Mouse (Mus musculus): ENCODE data around the gene Gm21994. TPM values are rescaled to one million over a fixed set of nuclear protein-coding genes. Genes with fewer than 3 reads are reported as not detected.
A peak's percentile ranks its signal among the peaks of the same experiment; 100 is the strongest.
"Not testable (repeated sequence)": the region's sequence is repeated elsewhere in the genome, so short reads cannot be mapped to it uniquely, and the experiment has no call there.

Gm21994 gene
- polyA plus RNA-seq (2015; fragmentation: Nextera tagmentation; extraction: Ambion mirVana): 5.4 and 5.9 TPM in 2 replicates

- not testable (repeated sequence) for H3K4me2 ChIP-seq; H3K4me1 ChIP-seq; H3K27ac ChIP-seq; H3K9me3 ChIP-seq; H3K27me3 ChIP-seq; H3K4me3 ChIP-seq; H3K9ac ChIP-seq; H3K36me3 ChIP-seq; ATAC-seq (ENCODE audit: borderline replicate concordance, extremely low read depth, low FRiP score, low TSS enrichment)
- 42% methylated on average over 2 of the region's 2 CpGs for WGBS
Observed at GRCm38 (mm10) chr2:150255491-150255890, at the start of gene Gm21994. Gm21994 (minus strand) TSS chr2:150255591.

- WGBS: 30% methylated on average over 1 of the region's 1 CpGs
- Histone ChIP-seq H3K4me3 (no peak overlapping the region), H3K9ac (no peak overlapping the region), H3K27ac (no peak overlapping the region), H3K27me3 (no peaks in the 10 kb centered on the region), H3K36me3 (no peaks in the 10 kb centered on the region), H3K4me1 (no peaks in the 10 kb centered on the region), H3K9me3 (no peaks in the 10 kb centered on the region), H3K4me2 (no peak overlapping the region)
- no peak for ATAC-seq (ENCODE audit: borderline replicate concordance, extremely low read depth, low FRiP score, low TSS enrichment)
Observed at GRCm38 (mm10) chr2:150299096-150299495, 43.7 kb upstream of the Gm21994 start.

- ATAC-seq (ENCODE audit: borderline replicate concordance, extremely low read depth, low FRiP score, low TSS enrichment): no peak
- no peaks in the 10 kb centered on the region for H3K36me3 ChIP-seq
- H3K4me3 ChIP-seq: no peak overlapping the region
- no peak overlapping the region for H3K9ac ChIP-seq
- H3K4me2 ChIP-seq: no peak overlapping the region
- H3K27ac ChIP-seq: no peak overlapping the region
- no peaks in the 10 kb centered on the region for H3K4me1 ChIP-seq
- WGBS: 67% methylated on average over 6 of the region's 6 CpGs
- H3K9me3 ChIP-seq: no peaks in the 10 kb centered on the region
- no peaks in the 10 kb centered on the region for H3K27me3 ChIP-seq
Observed at GRCm38 (mm10) chr2:150293669-150294068, 38.3 kb upstream of the Gm21994 start.

GRCm38 (mm10) chr2:150257291-150257690 is 1.9 kb upstream of the Gm21994 start, which contains the start of gene Gm14124:
Gm14124 (plus strand) TSS chr2:150257517.
- not testable (repeated sequence) for ATAC-seq (ENCODE audit: borderline replicate concordance, extremely low read depth, low FRiP score, low TSS enrichment); H3K4me2 ChIP-seq

GRCm38 (mm10) chr2:150256861-150257260 is 1.5 kb upstream of the Gm21994 start:
- H3K36me3 ChIP-seq; ATAC-seq (ENCODE audit: borderline replicate concordance, extremely low read depth, low FRiP score, low TSS enrichment); H3K27me3 ChIP-seq; H3K4me2 ChIP-seq; H3K4me1 ChIP-seq; H3K27ac ChIP-seq; H3K4me3 ChIP-seq; H3K9ac ChIP-seq; H3K9me3 ChIP-seq: not testable (repeated sequence)
- WGBS: 70% methylated on average over 2 of the region's 2 CpGs

More at GRCm38 (mm10) chr2:150257291-150257690, 1.9 kb upstream of the Gm21994 start, which contains the start of gene Gm14124:
- not testable (repeated sequence) for H3K27ac ChIP-seq, H3K36me3 ChIP-seq, H3K9ac ChIP-seq, H3K9me3 ChIP-seq, H3K4me3 ChIP-seq, H3K4me1 ChIP-seq, H3K27me3 ChIP-seq
- 68% methylated on average over 4 of the region's 4 CpGs for WGBS

GRCm38 (mm10) chr2:150243211-150243610 is 12.2 kb downstream of the Gm21994 start:
- no peaks in the 10 kb centered on the region for H3K4me1 ChIP-seq
- H3K9ac ChIP-seq: no peak overlapping the region
- H3K27me3 ChIP-seq: no peaks in the 10 kb centered on the region
- no peak overlapping the region for H3K4me2 ChIP-seq
- H3K9me3 ChIP-seq: 0 out of 2 replicates have a peak, but pooled peaks cover 4% of the 10 kb centered on the region
- WGBS: 83% methylated on average over 2 of the region's 2 CpGs
- H3K27ac ChIP-seq: no peak overlapping the region
- ATAC-seq (ENCODE audit: borderline replicate concordance, extremely low read depth, low FRiP score, low TSS enrichment): no peak
- peaks cover 13% of the 10 kb centered on the region for H3K36me3 ChIP-seq
- no peak overlapping the region for H3K4me3 ChIP-seq

- not testable (repeated sequence) for H3K4me1 ChIP-seq; H3K9ac ChIP-seq; H3K4me3 ChIP-seq; H3K36me3 ChIP-seq; H3K9me3 ChIP-seq; H3K27me3 ChIP-seq; H3K4me2 ChIP-seq; ATAC-seq (ENCODE audit: borderline replicate concordance, extremely low read depth, low FRiP score, low TSS enrichment); H3K27ac ChIP-seq
Observed at GRCm38 (mm10) chr2:150223263-150223662, 32.1 kb downstream of the Gm21994 start.

GRCm38 (mm10) chr2:150218363-150218725 is 37.0 kb downstream of the Gm21994 start:
- H3K9ac ChIP-seq: peak overlapping the region; percentile 41
- not testable (repeated sequence) for H3K9me3 ChIP-seq; ATAC-seq (ENCODE audit: borderline replicate concordance, extremely low read depth, low FRiP score, low TSS enrichment); H3K27me3 ChIP-seq; H3K4me1 ChIP-seq; H3K36me3 ChIP-seq
- H3K27ac ChIP-seq: peak overlapping the region; percentile 61; the same call in 1 of the 2 replicates
- H3K4me3 ChIP-seq: peak overlapping the region; percentile 47
- 6% methylated on average over 4 of the region's 4 CpGs for WGBS
- H3K4me2 ChIP-seq: peak overlapping the region; percentile 47

- not testable (repeated sequence) for H3K36me3 ChIP-seq, H3K27me3 ChIP-seq, H3K9me3 ChIP-seq, H3K4me1 ChIP-seq
- peak; percentile 100 for ATAC-seq (ENCODE audit: borderline replicate concordance, extremely low read depth, low FRiP score, low TSS enrichment)
- Histone ChIP-seq H3K27ac (peak within 1 kb of the TSS; percentile 61), H3K4me3 (peak within 1 kb of the TSS; percentile 47), H3K9ac (peak within 1 kb of the TSS; percentile 41), H3K4me2 (peak within 1 kb of the TSS; percentile 47)
- WGBS: 2% methylated on average over 15 of the region's 15 CpGs
Observed at GRCm38 (mm10) chr2:150217600-150218362, 37.6 kb downstream of the Gm21994 start, which contains the start of gene Zfp937. Zfp937 (plus strand) TSS chr2:150218073.

Other genes with a start within 250 kb of the Gm21994 start
- 10.1 and 11.1 TPM in 2 replicates for gene Zfp120, start 118.9 kb downstream of the Gm21994 start, polyA plus RNA-seq (2015; fragmentation: Nextera tagmentation; extraction: Ambion mirVana)
- gene Gm10770, start 75.9 kb downstream of the Gm21994 start, polyA plus RNA-seq (2015; fragmentation: Nextera tagmentation; extraction: Ambion mirVana): not detected in 2 replicates
- gene Gm14139, start 73.8 kb downstream of the Gm21994 start, polyA plus RNA-seq (2015; fragmentation: Nextera tagmentation; extraction: Ambion mirVana): not detected in 2 replicates
- gene Zfp937, start 37.5 kb downstream of the Gm21994 start, polyA plus RNA-seq (2015; fragmentation: Nextera tagmentation; extraction: Ambion mirVana): 10.2 and 10.5 TPM in 2 replicates
- gene Gm14124, start 1.9 kb upstream of the Gm21994 start, polyA plus RNA-seq (2015; fragmentation: Nextera tagmentation; extraction: Ambion mirVana): 0.06 TPM in 1 of 2 replicates, not detected in the other
- gene Gm10130, start 68.1 kb upstream of the Gm21994 start, polyA plus RNA-seq (2015; fragmentation: Nextera tagmentation; extraction: Ambion mirVana): 2.6 and 3.1 TPM in 2 replicates
- 8.2 and 9.1 TPM in 2 replicates for gene 3300002I08Rik, start 107.2 kb upstream of the Gm21994 start, polyA plus RNA-seq (2015; fragmentation: Nextera tagmentation; extraction: Ambion mirVana)
- gene Zfp442, start 195.9 kb upstream of the Gm21994 start, polyA plus RNA-seq (2015; fragmentation: Nextera tagmentation; extraction: Ambion mirVana): 7.1 and 8.2 TPM in 2 replicates
- 0.06 and 0.09 TPM in 2 replicates for gene Zfp345, start 229.5 kb upstream of the Gm21994 start, polyA plus RNA-seq (2015; fragmentation: Nextera tagmentation; extraction: Ambion mirVana)